ENCODE assay signal across 8 mouse cellular contexts in genomic region chr9:120377726-120378125, GRCm38 (mm10).
DNase-seq lines count a peak whose midpoint lies in the region; ATAC-seq and TF ChIP-seq lines count a peak whose summit lies in the region.

No protein-coding gene starts in this region.

- no peaks in the 10 kb centered on the region for H3K4me1 ChIP-seq in kidney, postnatal 0 days (replicated peaks; ENCODE audit: insufficient read depth, low read length)
- no peaks in the 10 kb centered on the region for H3K4me1 ChIP-seq in kidney, embryonic 16.5 days (ENCODE audit: insufficient read depth, low read length)
- H3K4me1 ChIP-seq in ES-E14 (ENCODE audit: control insufficient read depth in 2 of 2, insufficient read depth in 2 of 2, low read length in 2 of 2, poor library complexity in 1 of 2): peaks cover 0 to 2% of the 10 kb centered on the region in 2 experiments; a peak in 1 of 4 replicates
- no peaks in the 10 kb centered on the region for H3K4me1 ChIP-seq in embryonic facial prominence, embryonic 11.5 days (ENCODE audit: control insufficient read depth, insufficient read depth, low read length)
- H3K4me1 ChIP-seq in neural tube, embryonic 15.5 days: peaks cover 3% of the 10 kb centered on the region; the same call in 1 of the 2 replicates

- H3K9me3 ChIP-seq in kidney, postnatal 0 days (replicated peaks; ENCODE audit: low read length): no peaks in the 10 kb centered on the region
- no peaks in the 10 kb centered on the region for H3K9me3 ChIP-seq in kidney, embryonic 16.5 days (ENCODE audit: low read length)
- H3K9me3 ChIP-seq in ES-E14 (ENCODE audit: control insufficient read depth, insufficient read depth, low read depth, low read length): no peaks in the 10 kb centered on the region
- no peaks in the 10 kb centered on the region for H3K9me3 ChIP-seq in embryonic facial prominence, embryonic 11.5 days (replicated peaks; ENCODE audit: control insufficient read depth, low read length)
- H3K9me3 ChIP-seq in neural tube, embryonic 15.5 days (replicated peaks): no peaks in the 10 kb centered on the region

- WGBS in kidney, postnatal 0 days: 25% methylated on average over 11 of the region's 11 CpGs
- 25% methylated on average over 11 of the region's 11 CpGs for WGBS in kidney, embryonic 16.5 days
- 32% methylated on average over 11 of the region's 11 CpGs for WGBS in embryonic facial prominence, embryonic 11.5 days
- 25% methylated on average over 11 of the region's 11 CpGs for WGBS in neural tube, embryonic 15.5 days

- TF ChIP-seq CTCF in kidney, postnatal 0 days (IDR thresholded peaks at IDR 0.05; ENCODE audit: low read depth): peak; percentile 93

- H3K27ac ChIP-seq in kidney, postnatal 0 days: no peak overlapping the region
- H3K27ac ChIP-seq in kidney, embryonic 16.5 days (ENCODE audit: low read length): no peak overlapping the region
- no peak overlapping the region for H3K27ac ChIP-seq in ES-E14 (ENCODE audit: insufficient read depth, low read depth, low read length, poor library complexity, severe bottlenecking)
- no peak overlapping the region for H3K27ac ChIP-seq in embryonic facial prominence, embryonic 11.5 days (replicated peaks; ENCODE audit: low read depth, low read length)
- H3K27ac ChIP-seq in neural tube, embryonic 15.5 days (replicated peaks): no peak overlapping the region

- H3K4me2 ChIP-seq in kidney, postnatal 0 days (ENCODE audit: low read length): no peak overlapping the region
- no peak overlapping the region for H3K4me2 ChIP-seq in kidney, embryonic 16.5 days (replicated peaks; ENCODE audit: low read depth, low read length)
- H3K4me2 ChIP-seq in embryonic facial prominence, embryonic 11.5 days (ENCODE audit: low read depth, low read length): no peak overlapping the region
- no peak overlapping the region for H3K4me2 ChIP-seq in neural tube, embryonic 15.5 days

- no peak for ATAC-seq in kidney, postnatal 0 days (replicated peaks; ENCODE audit: low FRiP score, low read depth)
- no peak for ATAC-seq in kidney, embryonic 16.5 days (ENCODE audit: low FRiP score, low TSS enrichment)
- ATAC-seq in embryonic facial prominence, embryonic 11.5 days (replicated peaks; ENCODE audit: insufficient number of reproducible peaks, low FRiP score, low TSS enrichment, low read depth): no peak
- peak; percentile 24 for ATAC-seq in neural tube, embryonic 15.5 days (ENCODE audit: low FRiP score)
- ATAC-seq in monocyte, adult 5-6 weeks (replicated peaks; ENCODE audit: insufficient number of reproducible peaks, low FRiP score, low TSS enrichment, poor library complexity, severe bottlenecking): no peak

- in situ Hi-C loops in ES-E14 (cut with MboI; ENCODE audit: low sequenced_read_pairs in 2 of 2, unreplicated experiment in 2 of 2): no loop called here

- DNase-seq in kidney, postnatal 0 days (ENCODE audit: low spot score): peak; percentile 82
- DNase-seq in ES-E14 (ENCODE audit: low read depth, low spot score): peak; percentile 17
- peak; percentile 45 for DNase-seq in adrenal gland, postnatal 25 days
- peak; percentile 83 for DNase-seq in embryonic facial prominence, embryonic 11.5 days (ENCODE audit: low spot score)
- DNase-seq in left cerebral cortex, postnatal 4 days: peak; percentile 60

- no peak overlapping the region for H3K4me3 ChIP-seq in kidney, postnatal 0 days (replicated peaks; ENCODE audit: low read depth, low read length)
- H3K4me3 ChIP-seq in kidney, embryonic 16.5 days (ENCODE audit: low read length): no peak overlapping the region
- no peak overlapping the region for H3K4me3 ChIP-seq in ES-E14 (ENCODE audit: insufficient read depth in 1 of 2, low read depth in 1 of 2, low read length in 2 of 2, poor library complexity in 1 of 2, severe bottlenecking in 1 of 2)
- H3K4me3 ChIP-seq in embryonic facial prominence, embryonic 11.5 days (ENCODE audit: low read depth, low read length): no peak overlapping the region
- H3K4me3 ChIP-seq in neural tube, embryonic 15.5 days (replicated peaks): no peak overlapping the region

- no peak overlapping the region for H3K9ac ChIP-seq in kidney, postnatal 0 days (ENCODE audit: low read depth, low read length)
- no peak overlapping the region for H3K9ac ChIP-seq in kidney, embryonic 16.5 days (replicated peaks; ENCODE audit: low read length)
- no peak overlapping the region for H3K9ac ChIP-seq in ES-E14 (ENCODE audit: insufficient read depth, low read depth, low read length, poor library complexity, severe bottlenecking)
- no peak overlapping the region for H3K9ac ChIP-seq in embryonic facial prominence, embryonic 11.5 days (replicated peaks; ENCODE audit: low read length)
- no peak overlapping the region for H3K9ac ChIP-seq in neural tube, embryonic 15.5 days (replicated peaks)

- H3K27me3 ChIP-seq in kidney, postnatal 0 days (ENCODE audit: insufficient read depth, low read length): no peaks in the 10 kb centered on the region
- no peaks in the 10 kb centered on the region for H3K27me3 ChIP-seq in kidney, embryonic 16.5 days (ENCODE audit: insufficient read depth, low read length)
- H3K27me3 ChIP-seq in embryonic facial prominence, embryonic 11.5 days (ENCODE audit: control insufficient read depth, insufficient read depth, low read length): no peaks in the 10 kb centered on the region
- H3K27me3 ChIP-seq in neural tube, embryonic 15.5 days (replicated peaks): no peaks in the 10 kb centered on the region

- intact Hi-C loops in left cerebral cortex, postnatal 4 days (cut with DNase I): loop anchor here (5.0 kb wide), 4 partner anchors 75 to 235 kb away; partner anchors contain the start of gene Myrip

- no peaks in the 10 kb centered on the region for H3K36me3 ChIP-seq in kidney, postnatal 0 days (ENCODE audit: insufficient read depth, low read length)
- H3K36me3 ChIP-seq in kidney, embryonic 16.5 days (ENCODE audit: insufficient read depth, low read length): no peaks in the 10 kb centered on the region
- H3K36me3 ChIP-seq in ES-E14 (ENCODE audit: control insufficient read depth, insufficient read depth, low read length, poor library complexity, severe bottlenecking): no peaks in the 10 kb centered on the region
- H3K36me3 ChIP-seq in embryonic facial prominence, embryonic 11.5 days (replicated peaks; ENCODE audit: control insufficient read depth, insufficient read depth, low read depth, low read length): no peaks in the 10 kb centered on the region
- H3K36me3 ChIP-seq in neural tube, embryonic 15.5 days: no peaks in the 10 kb centered on the region

TF ChIP-seq in ES-E14, 5 proteins besides CTCF, POLR2A, EP300 and RAD21:
- TF ChIP-seq HCFC1 (IDR thresholded peaks at IDR 0.05; ENCODE audit: borderline replicate concordance, insufficient read depth, low read length) (no peak), ZC3H11A (IDR thresholded peaks at IDR 0.05; ENCODE audit: borderline replicate concordance, low read depth, low read length) (peak; percentile 46; the same call in 1 of the 2 replicates), ZNF384 (IDR thresholded peaks at IDR 0.05; ENCODE audit: low read depth, low read length) (no peak), CHD2 (IDR thresholded peaks at IDR 0.05; ENCODE audit: low read depth, low read length) (no peak)

Comparison
In these comparisons a context has a peak if more than half of its experiments do, and no peak if none do; other contexts are left out.
1. DNase-seq: peak in every context shown above with its lines; median percentile 83 in embryonic facial prominence, embryonic 11.5 days; 82 in kidney, postnatal 0 days; 60 in left cerebral cortex, postnatal 4 days; 45 in adrenal gland, postnatal 25 days; 17 in ES-E14.